Mouse (Mus musculus): ENCODE data around the gene C730034F03Rik.

C730034F03Rik gene

GRCm38 (mm10) chr15:89431806-89432205, 2.4 kb downstream of the C730034F03Rik start:
- no peak for DNase-seq (ENCODE audit: low read depth, low spot score)

GRCm38 (mm10) chr15:89432946-89433345, 3.6 kb downstream of the C730034F03Rik start:
- DNase-seq (ENCODE audit: low read depth, low spot score): no peak

- DNase-seq (ENCODE audit: low read depth, low spot score): no peak
These were observed 4.7 kb downstream of the C730034F03Rik start for GRCm38 (mm10) chr15:89434136-89434535.

- no peak for DNase-seq (ENCODE audit: low read depth, low spot score)
These were observed 6.5 kb downstream of the C730034F03Rik start for GRCm38 (mm10) chr15:89435878-89436277.

GRCm38 (mm10) chr15:89442486-89443070, 13.2 kb downstream of the C730034F03Rik start:
- no peak for DNase-seq (ENCODE audit: low read depth, low spot score)

- no peak for DNase-seq (ENCODE audit: low read depth, low spot score)
These were observed 23.8 kb downstream of the C730034F03Rik start for GRCm38 (mm10) chr15:89452906-89453864.

- DNase-seq (ENCODE audit: low read depth, low spot score): no peak
These were observed 24.6 kb downstream of the C730034F03Rik start, which contains the start of gene Mapk8ip2 for GRCm38 (mm10) chr15:89453865-89454478. Mapk8ip2 (plus strand) TSS chr15:89453913.

- no peak for DNase-seq (ENCODE audit: low read depth, low spot score)
These were observed 25.5 kb downstream of the C730034F03Rik start for GRCm38 (mm10) chr15:89454857-89455256.

- no peak for DNase-seq (ENCODE audit: low read depth, low spot score)
These were observed 26.3 kb downstream of the C730034F03Rik start for GRCm38 (mm10) chr15:89455642-89456041.

GRCm38 (mm10) chr15:89458942-89459341, 29.6 kb downstream of the C730034F03Rik start:
- DNase-seq (ENCODE audit: low read depth, low spot score): no peak

- DNase-seq (ENCODE audit: low read depth, low spot score): no peak
These were observed 30.4 kb downstream of the C730034F03Rik start for GRCm38 (mm10) chr15:89459821-89460220.

GRCm38 (mm10) chr15:89460298-89460697, 30.9 kb downstream of the C730034F03Rik start:
- DNase-seq (ENCODE audit: low read depth, low spot score): no peak

GRCm38 (mm10) chr15:89461321-89461720, 31.9 kb downstream of the C730034F03Rik start:
- no peak for DNase-seq (ENCODE audit: low read depth, low spot score)

GRCm38 (mm10) chr15:89462176-89462575, 32.8 kb downstream of the C730034F03Rik start:
- DNase-seq (ENCODE audit: low read depth, low spot score): no peak

GRCm38 (mm10) chr15:89463334-89464235, 34.2 kb downstream of the C730034F03Rik start:
- DNase-seq (ENCODE audit: low read depth, low spot score): no peak

GRCm38 (mm10) chr15:89465052-89465451, 35.7 kb downstream of the C730034F03Rik start:
- no peak for DNase-seq (ENCODE audit: low read depth, low spot score)

- DNase-seq (ENCODE audit: low read depth, low spot score): no peak
These were observed 39.2 kb downstream of the C730034F03Rik start for GRCm38 (mm10) chr15:89468577-89468976.

- no peak for DNase-seq (ENCODE audit: low read depth, low spot score)
These were observed 42.1 kb downstream of the C730034F03Rik start for GRCm38 (mm10) chr15:89471476-89471875.

- no peak for DNase-seq (ENCODE audit: low read depth, low spot score)
These were observed 44.0 kb downstream of the C730034F03Rik start for GRCm38 (mm10) chr15:89473370-89473769.

- no peak for DNase-seq (ENCODE audit: low read depth, low spot score)
These were observed 44.5 kb downstream of the C730034F03Rik start for GRCm38 (mm10) chr15:89473921-89474320.
